Mouse (Mus musculus) testis, adult 2 months (tissue): ENCODE measurements around the gene Slc25a29. TPM values are rescaled to one million over a fixed set of nuclear protein-coding genes. Genes with fewer than 3 reads are reported as not detected.

Source experiments
- H3K27ac ChIP-seq: fragments of 200-500 bp; 2 replicates; pipeline ENCODE4 v1.5.1; 2012; ENCODE audit warnings: low read depth, low read length; ENCODE audit not compliant: control insufficient read depth, insufficient read depth
- H3K27me3 ChIP-seq: fragments of 200-500 bp; 2 replicates; pipeline ENCODE4 v1.6.1; 2012; ENCODE audit warnings: mild to moderate bottlenecking, low read length, moderate library complexity; ENCODE audit not compliant: control insufficient read depth, insufficient read depth
- H3K36me3 ChIP-seq: fragments of 200-500 bp; 2 replicates; pipeline ENCODE4 v1.6.1; 2012; ENCODE audit warnings: mild to moderate bottlenecking, low read length; ENCODE audit not compliant: control insufficient read depth, insufficient read depth
- H3K4me1 ChIP-seq: fragments of 200-500 bp; 2 replicates; pipeline ENCODE4 v1.6.1; 2012; ENCODE audit warnings: low read length; ENCODE audit not compliant: control insufficient read depth, insufficient read depth
- H3K4me3 ChIP-seq: fragments of 200-500 bp; 2 replicates; pipeline ENCODE4 v1.5.1; 2012; ENCODE audit warnings: low read depth, mild to moderate bottlenecking, low read length, moderate library complexity, mixed read lengths; ENCODE audit not compliant: control insufficient read depth
- CTCF ChIP-seq: fragments of 200-500 bp; IDR thresholded peaks from 2 replicates; pipeline ENCODE4 v1.5.1; 2012; ENCODE audit warnings: low read depth, mild to moderate bottlenecking, inconsistent platforms, low read length, moderate library complexity; ENCODE audit not compliant: control insufficient read depth, insufficient read depth, insufficient replicate concordance
- POLR2A ChIP-seq: fragments of 200-500 bp; IDR thresholded peaks from 2 replicates; pipeline ENCODE4 v1.6.1; 2012; ENCODE audit warnings: low read depth, mild to moderate bottlenecking, inconsistent platforms, low read length, moderate library complexity; ENCODE audit not compliant: control insufficient read depth
- polyA plus RNA-seq: library from polyadenylated mRNA; depleted of rRNA; stranded (reverse); fragments of >200 nt; gene quantifications from 2 replicates; pipeline ENCODE4 v1.2.3, GENCODE M21; 2012

Gene Slc25a29
- polyA plus RNA-seq, 1 experiment: 2.8 TPM

GRCm38 (mm10) chr12:108834337-108834736, 1.3 kb downstream of the Slc25a29 start:
- Histone ChIP-seq H3K27me3 (no peaks in the 10 kb centered on the region), H3K4me1 (peaks cover 21% of the 10 kb centered on the region), H3K36me3 (no peaks in the 10 kb centered on the region), H3K4me3 (no peak overlapping the region), H3K27ac (no peak overlapping the region)
- TF ChIP-seq POLR2A (no peak), CTCF (no peak)

GRCm38 (mm10) chr12:108833408-108833807, 2.3 kb downstream of the Slc25a29 start:
- Histone ChIP-seq H3K27me3 (no peaks in the 10 kb centered on the region), H3K4me1 (peaks cover 26% of the 10 kb centered on the region), H3K4me3 (no peak overlapping the region), H3K27ac (no peak overlapping the region), H3K36me3 (no peaks in the 10 kb centered on the region)
- no peak for TF ChIP-seq CTCF
- no peak for TF ChIP-seq POLR2A

- Histone ChIP-seq H3K4me3 (no peak overlapping the region), H3K27me3 (no peaks in the 10 kb centered on the region), H3K27ac (no peak overlapping the region), H3K36me3 (no peaks in the 10 kb centered on the region), H3K4me1 (peaks cover 26% of the 10 kb centered on the region)
- TF ChIP-seq CTCF (no peak), POLR2A (no peak)
Measured at GRCm38 (mm10) chr12:108832851-108833250, 2.8 kb downstream of the Slc25a29 start.

- no peak overlapping the region for H3K27ac ChIP-seq
- no peaks in the 10 kb centered on the region for H3K27me3 ChIP-seq
- peaks cover 26% of the 10 kb centered on the region for H3K4me1 ChIP-seq
- H3K36me3 ChIP-seq: no peaks in the 10 kb centered on the region
- no peak overlapping the region for H3K4me3 ChIP-seq
- TF ChIP-seq CTCF (no peak), POLR2A (no peak)
Measured at GRCm38 (mm10) chr12:108831966-108832643, 3.6 kb downstream of the Slc25a29 start.

GRCm38 (mm10) chr12:108830358-108830757, 5.3 kb downstream of the Slc25a29 start:
- H3K27me3 ChIP-seq: no peaks in the 10 kb centered on the region
- peaks cover 16% of the 10 kb centered on the region for H3K4me1 ChIP-seq
- H3K27ac ChIP-seq: no peak overlapping the region
- H3K4me3 ChIP-seq: peak overlapping the region; percentile 80
- no peaks in the 10 kb centered on the region for H3K36me3 ChIP-seq
- TF ChIP-seq POLR2A (no peak), CTCF (no peak)

- no peak overlapping the region for H3K27ac ChIP-seq
- no peaks in the 10 kb centered on the region for H3K27me3 ChIP-seq
- TF ChIP-seq CTCF: no peak
- TF ChIP-seq POLR2A: no peak
- peaks cover 10% of the 10 kb centered on the region for H3K4me1 ChIP-seq
- H3K36me3 ChIP-seq: no peaks in the 10 kb centered on the region
- peak overlapping the region; percentile 80 for H3K4me3 ChIP-seq
Measured at GRCm38 (mm10) chr12:108829636-108830035, 6.0 kb downstream of the Slc25a29 start.

- no peaks in the 10 kb centered on the region for H3K36me3 ChIP-seq
- no peak overlapping the region for H3K4me3 ChIP-seq
- peaks cover 9% of the 10 kb centered on the region for H3K4me1 ChIP-seq
- H3K27me3 ChIP-seq: no peaks in the 10 kb centered on the region
- TF ChIP-seq POLR2A: no peak
- no peak for TF ChIP-seq CTCF
- H3K27ac ChIP-seq: no peak overlapping the region
Measured at GRCm38 (mm10) chr12:108827641-108828040, 8.0 kb downstream of the Slc25a29 start.
